Mouse (Mus musculus): ENCODE results near the gene Hemk1. TPM values are rescaled to one million over a fixed set of nuclear protein-coding genes. Genes with fewer than 3 reads are reported as not detected.

Gene Hemk1
- polyA plus RNA-seq, 1 experiment from 2014 or later: 10.1 TPM

DNA sequence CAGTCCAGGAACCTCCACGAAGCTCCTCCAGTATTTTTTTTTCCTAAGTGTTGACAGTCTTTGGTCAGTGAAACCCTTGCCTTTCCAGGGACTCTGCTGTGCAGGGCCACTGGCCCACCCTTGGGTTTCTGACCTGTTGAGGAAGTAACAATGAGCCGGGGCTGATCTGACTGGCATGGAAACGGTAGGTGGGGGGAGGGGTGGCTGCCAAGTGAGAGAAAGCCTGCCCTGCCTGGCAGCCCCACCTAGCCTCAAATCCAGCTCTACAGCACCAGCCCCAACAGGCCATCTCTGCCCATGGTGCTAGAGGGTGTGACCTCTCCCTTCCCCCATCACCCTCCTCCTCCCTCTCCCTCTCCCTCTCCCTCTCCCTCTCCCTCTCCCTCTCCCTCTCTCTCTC is 53.1 kb downstream of the Hemk1 start:
- H3K9me3 ChIP-seq: no peaks in the 10 kb centered on the region
- no peak overlapping the region for H3K4me2 ChIP-seq
- H3K27ac ChIP-seq: no peak overlapping the region
- H3K27me3 ChIP-seq: no peaks in the 10 kb centered on the region
- ATAC-seq (ENCODE audit: insufficient number of reproducible peaks, low FRiP score, low TSS enrichment, low read depth): no peak
- no peak overlapping the region for H3K4me3 ChIP-seq
- peaks cover 21% of the 10 kb centered on the region for H3K4me1 ChIP-seq
- no peak overlapping the region for H3K9ac ChIP-seq
- no peaks in the 10 kb centered on the region for H3K36me3 ChIP-seq
- 26% methylated on average over 3 of the region's 3 CpGs for WGBS

DNA sequence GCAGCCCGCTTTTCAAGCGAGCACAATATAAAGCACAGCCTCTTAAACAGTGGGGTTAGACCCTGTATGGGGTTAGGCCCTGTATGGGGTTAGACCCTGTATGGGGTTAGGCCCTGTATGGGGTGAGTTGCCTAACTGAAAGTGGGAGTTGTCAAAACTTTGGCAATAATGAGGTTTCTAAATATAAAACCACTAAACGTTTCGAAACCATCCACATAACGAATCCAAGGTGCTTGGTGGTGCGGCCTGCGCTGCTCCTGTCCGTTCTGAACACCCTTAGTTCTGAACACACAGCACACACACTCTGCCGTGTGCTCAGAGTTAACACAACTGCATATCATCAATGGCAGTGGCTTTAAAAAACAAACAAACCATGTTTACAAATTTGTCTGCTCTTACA is 55.2 kb downstream of the Hemk1 start:
- 68% methylated on average over 9 of the region's 9 CpGs for WGBS
- ATAC-seq (ENCODE audit: insufficient number of reproducible peaks, low FRiP score, low TSS enrichment, low read depth): no peak

DNA sequence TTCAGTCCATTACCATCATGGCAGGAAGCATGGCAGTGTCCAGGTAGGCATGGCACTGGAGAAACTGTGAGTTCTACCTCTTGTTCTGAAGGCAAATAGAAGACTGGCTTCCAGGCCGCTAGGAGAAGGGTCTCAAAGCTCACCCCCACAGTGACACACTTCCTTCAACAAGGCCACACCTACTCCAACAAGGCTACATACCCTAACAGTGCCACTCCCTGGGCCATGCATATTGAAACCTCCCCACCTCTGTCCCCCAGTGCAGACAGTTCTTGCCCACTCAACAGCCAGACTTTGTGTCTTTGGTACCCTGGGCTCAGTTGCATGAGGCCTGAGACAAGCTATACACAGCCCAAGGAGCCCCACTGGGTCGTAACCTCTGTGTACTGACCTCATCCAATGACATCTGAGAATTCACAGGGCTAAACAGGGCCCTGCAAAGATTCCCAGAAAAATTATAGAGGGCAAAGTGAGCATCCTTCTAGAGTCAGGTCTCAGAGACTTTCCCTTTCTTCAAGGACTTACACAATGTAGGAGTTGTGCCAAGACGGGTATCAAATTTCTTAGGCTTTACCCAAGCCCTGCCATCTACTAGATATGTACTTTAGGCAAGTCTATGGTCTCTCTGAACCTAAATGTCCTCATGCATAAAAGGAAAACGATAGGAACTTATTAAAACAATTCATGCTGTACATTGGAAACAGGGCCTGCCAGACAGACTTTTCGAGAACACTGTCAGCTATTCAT is 56.7 kb downstream of the Hemk1 start:
- no peak overlapping the region for H3K9ac ChIP-seq
- H3K4me2 ChIP-seq: no peak overlapping the region
- no peak overlapping the region for H3K4me3 ChIP-seq
- H3K27ac ChIP-seq: no peak overlapping the region
- 83% methylated on average over 5 of the region's 5 CpGs for WGBS
- H3K9me3 ChIP-seq: no peaks in the 10 kb centered on the region
- no peaks in the 10 kb centered on the region for H3K36me3 ChIP-seq
- peaks cover 22% of the 10 kb centered on the region for H3K4me1 ChIP-seq
- H3K27me3 ChIP-seq: no peaks in the 10 kb centered on the region
- ATAC-seq (ENCODE audit: insufficient number of reproducible peaks, low FRiP score, low TSS enrichment, low read depth): no peak

More for the DNA sequence above, 55.2 kb downstream of the Hemk1 start:
- Histone ChIP-seq H3K36me3 (no peaks in the 10 kb centered on the region), H3K4me3 (no peak overlapping the region), H3K4me1 (peaks cover 23% of the 10 kb centered on the region), H3K27me3 (no peaks in the 10 kb centered on the region), H3K9me3 (no peaks in the 10 kb centered on the region), H3K4me2 (no peak overlapping the region), H3K27ac (no peak overlapping the region), H3K9ac (no peak overlapping the region)

DNA sequence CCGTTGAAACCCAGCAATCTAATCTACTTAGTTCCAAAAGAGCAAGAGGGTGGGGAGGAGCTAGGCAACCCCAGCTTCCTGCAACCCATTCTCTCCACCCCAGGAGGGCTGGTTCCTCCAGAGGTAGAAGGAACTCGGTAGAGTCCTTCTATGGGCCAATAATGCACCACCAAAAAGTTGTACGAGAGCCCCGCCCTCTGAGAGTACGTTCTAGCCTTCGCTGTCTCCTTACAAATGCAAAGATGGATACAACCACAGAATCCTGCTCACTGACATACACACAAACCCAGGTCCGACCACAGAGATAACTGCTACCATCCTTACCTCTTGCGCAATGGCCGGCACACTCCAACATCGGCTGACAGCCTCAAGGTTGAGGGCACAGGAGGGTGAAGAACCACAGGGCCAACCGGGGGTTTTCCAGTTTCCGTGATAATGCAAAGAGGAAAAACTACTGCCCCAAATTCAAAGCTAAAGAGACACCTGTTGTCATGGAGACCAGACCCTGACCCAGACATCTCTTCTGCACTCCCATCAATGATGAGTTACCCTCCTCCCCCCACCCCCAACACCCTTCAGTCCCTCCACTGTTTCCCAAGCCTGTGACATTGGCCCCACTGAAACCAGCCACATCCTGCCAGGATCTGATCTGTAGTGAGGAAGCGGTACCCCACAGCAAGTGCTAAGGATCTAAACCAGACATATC is 57.7 kb downstream of the Hemk1 start:
- Histone ChIP-seq H3K4me3 (peak overlapping the region; percentile 10; the same call in 1 of the 2 replicates), H3K9ac (no peak overlapping the region), H3K27me3 (no peaks in the 10 kb centered on the region), H3K4me2 (peak overlapping the region; percentile 34), H3K27ac (peak overlapping the region; percentile 65), H3K9me3 (no peaks in the 10 kb centered on the region), H3K36me3 (no peaks in the 10 kb centered on the region), H3K4me1 (peaks cover 20% of the 10 kb centered on the region)
- ATAC-seq (ENCODE audit: insufficient number of reproducible peaks, low FRiP score, low TSS enrichment, low read depth): 0 out of 2 replicates have a peak, but pooled peaks have one; percentile 28
- WGBS: 52% methylated on average over 13 of the region's 13 CpGs

DNA sequence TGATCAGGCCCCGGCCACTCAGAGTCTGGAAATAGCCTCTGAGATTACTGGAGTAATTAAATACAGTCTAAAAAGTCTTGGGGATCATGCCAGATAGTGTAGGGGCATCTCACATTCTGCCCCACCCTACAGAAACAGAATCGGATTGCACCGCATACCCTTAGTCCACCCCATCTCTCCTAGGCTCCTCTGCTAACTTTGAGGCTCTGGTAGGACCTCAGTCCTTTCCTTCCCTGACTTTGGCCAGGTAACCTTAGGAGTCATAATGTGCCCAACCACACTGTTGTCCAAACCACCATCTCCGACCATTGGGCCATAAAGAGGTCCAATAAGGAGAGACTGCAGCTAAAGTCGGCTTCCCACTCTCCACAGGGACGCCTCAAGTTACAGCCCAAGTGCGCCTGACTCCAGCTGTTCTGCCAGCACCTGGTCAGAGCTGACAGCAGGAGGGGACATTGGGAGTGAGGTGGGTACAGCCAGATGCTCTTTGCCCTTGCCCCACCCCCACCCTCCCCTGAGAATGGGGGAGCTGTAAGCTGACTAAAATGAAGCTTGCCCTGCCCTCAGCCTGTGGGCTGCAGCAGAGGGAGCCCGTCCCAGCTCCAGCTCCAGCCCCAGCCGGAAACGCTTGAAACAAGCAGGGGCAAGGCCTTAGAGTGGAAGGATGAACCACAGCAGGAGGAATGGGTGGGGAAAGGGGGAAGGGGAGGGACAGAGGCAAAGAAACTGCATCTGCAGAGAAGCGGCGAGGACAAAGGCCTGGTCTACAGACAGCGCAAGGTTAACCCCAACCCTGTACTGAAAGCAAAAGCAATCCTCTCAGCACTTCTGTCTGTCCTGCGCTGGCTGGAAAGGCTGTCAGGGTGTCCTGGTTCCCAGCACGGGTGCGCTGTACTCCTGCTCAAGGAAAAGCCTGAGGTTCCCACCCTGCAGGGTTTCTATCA is 58.5 kb downstream of the Hemk1 start:
- ATAC-seq (ENCODE audit: insufficient number of reproducible peaks, low FRiP score, low TSS enrichment, low read depth): 0 out of 2 replicates have a peak, but pooled peaks have one; percentile 36
- Histone ChIP-seq H3K4me3 (peak overlapping the region; percentile 10; the same call in 1 of the 2 replicates), H3K27ac (peak overlapping the region; percentile 65), H3K4me1 (peaks cover 20% of the 10 kb centered on the region), H3K9me3 (no peaks in the 10 kb centered on the region), H3K36me3 (no peaks in the 10 kb centered on the region), H3K9ac (no peak overlapping the region), H3K27me3 (no peaks in the 10 kb centered on the region), H3K4me2 (peak overlapping the region; percentile 34)
- WGBS: 16% methylated on average over 16 of the region's 16 CpGs

DNA sequence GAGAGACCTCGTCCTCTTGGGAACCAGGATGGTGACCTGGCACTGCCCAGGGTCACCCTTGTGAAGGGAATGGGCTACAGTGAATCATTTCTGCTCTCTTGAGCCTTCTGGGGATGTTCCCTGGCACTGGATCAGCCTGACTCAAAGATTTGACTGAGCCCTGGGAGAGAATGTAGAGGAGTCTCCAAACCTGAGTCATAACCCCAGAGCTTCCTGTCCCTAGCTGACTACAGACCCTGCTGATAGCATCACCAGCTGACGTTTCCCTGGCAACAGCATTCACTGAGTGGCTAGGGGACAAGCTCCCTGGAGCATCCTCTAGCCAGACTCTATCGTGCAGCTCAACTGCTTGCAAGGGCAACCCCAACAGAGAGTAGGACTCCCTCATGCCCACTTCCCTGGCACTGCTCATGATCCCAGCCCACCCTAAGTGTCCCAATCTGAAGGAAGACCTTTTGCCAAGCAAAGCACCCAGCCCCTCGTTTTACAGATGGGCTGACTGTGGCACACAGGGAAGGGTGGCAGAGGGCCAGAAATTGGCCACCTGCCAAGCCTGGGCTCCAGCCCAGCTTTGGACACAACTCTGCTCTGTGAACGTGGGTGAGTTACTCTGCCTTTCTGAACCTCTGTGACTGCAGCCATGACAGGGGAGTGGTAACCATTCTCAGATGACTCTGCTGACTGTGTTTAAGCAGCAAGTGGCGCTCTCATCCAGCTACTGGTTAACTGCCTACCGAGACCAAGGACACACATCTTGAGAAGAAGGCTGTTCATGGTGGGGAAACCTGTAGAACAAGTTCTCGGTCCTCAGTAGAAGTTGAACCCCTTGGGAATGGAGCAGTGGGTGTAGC is 59.4 kb downstream of the Hemk1 start:
- ATAC-seq (ENCODE audit: insufficient number of reproducible peaks, low FRiP score, low TSS enrichment, low read depth): 0 out of 2 replicates have a peak, but pooled peaks have one; percentile 5
- Histone ChIP-seq H3K9ac (no peak overlapping the region), H3K4me2 (no peak overlapping the region), H3K4me3 (no peak overlapping the region), H3K4me1 (peaks cover 20% of the 10 kb centered on the region), H3K27me3 (no peaks in the 10 kb centered on the region), H3K27ac (peak overlapping the region; percentile 65; the same call in 1 of the 2 replicates), H3K9me3 (no peaks in the 10 kb centered on the region), H3K36me3 (no peaks in the 10 kb centered on the region)
- WGBS: 47% methylated on average over 8 of the region's 8 CpGs

DNA sequence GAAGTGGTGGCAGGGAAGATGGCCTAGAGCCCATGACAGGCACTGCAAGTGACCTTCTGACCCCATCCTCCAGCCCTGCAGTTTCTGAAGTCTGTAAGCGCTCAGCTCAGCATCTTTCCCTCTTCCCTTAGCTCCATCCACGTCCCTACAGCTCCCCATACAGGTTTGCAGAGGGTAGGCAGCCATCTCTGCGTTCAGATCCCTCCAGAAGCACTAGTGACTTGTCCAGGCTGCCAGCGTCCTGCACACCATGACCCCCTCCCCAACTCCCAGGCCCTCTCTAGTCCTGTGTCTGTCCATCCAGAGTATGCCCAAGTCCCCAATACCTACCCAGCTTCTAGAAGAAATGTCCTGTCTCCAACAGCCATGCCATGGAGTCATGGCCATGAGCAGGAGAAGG is 60.0 kb downstream of the Hemk1 start:
- no peak overlapping the region for H3K27ac ChIP-seq
- peaks cover 20% of the 10 kb centered on the region for H3K4me1 ChIP-seq
- no peaks in the 10 kb centered on the region for H3K27me3 ChIP-seq
- no peaks in the 10 kb centered on the region for H3K36me3 ChIP-seq
- H3K9ac ChIP-seq: no peak overlapping the region
- H3K9me3 ChIP-seq: no peaks in the 10 kb centered on the region
- H3K4me3 ChIP-seq: no peak overlapping the region
- ATAC-seq (ENCODE audit: insufficient number of reproducible peaks, low FRiP score, low TSS enrichment, low read depth): no peak
- no peak overlapping the region for H3K4me2 ChIP-seq
- WGBS: 65% methylated on average over 4 of the region's 4 CpGs

DNA sequence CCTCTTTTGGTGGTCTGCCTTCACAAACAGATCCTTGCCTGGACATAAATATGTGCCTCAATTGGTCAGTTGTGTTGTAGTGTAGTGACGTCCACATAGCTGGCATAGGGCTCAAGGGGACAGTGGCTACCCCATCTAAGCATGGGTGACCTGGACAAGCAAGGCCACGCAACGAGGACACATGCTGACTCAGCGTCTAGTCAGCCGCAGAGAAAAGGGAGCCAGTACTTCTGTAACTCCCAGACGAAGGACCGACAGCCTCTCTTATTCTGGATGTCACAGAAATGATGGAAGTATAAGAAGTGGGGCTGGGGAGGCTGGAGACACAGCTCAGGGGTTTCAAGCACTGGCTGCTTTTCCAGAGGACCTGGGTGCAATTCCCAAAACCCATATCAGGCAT is 60.5 kb downstream of the Hemk1 start:
- Histone ChIP-seq H3K4me1 (peaks cover 20% of the 10 kb centered on the region), H3K27me3 (no peaks in the 10 kb centered on the region), H3K4me3 (no peak overlapping the region), H3K27ac (no peak overlapping the region), H3K9ac (no peak overlapping the region), H3K36me3 (no peaks in the 10 kb centered on the region), H3K4me2 (no peak overlapping the region), H3K9me3 (no peaks in the 10 kb centered on the region)
- WGBS: 81% methylated on average over 7 of the region's 7 CpGs
- no peak for ATAC-seq (ENCODE audit: insufficient number of reproducible peaks, low FRiP score, low TSS enrichment, low read depth)

Other genes with a start within 250 kb of the Hemk1 start
- gene Dock3, start 106.4 kb downstream of the Hemk1 start, polyA plus RNA-seq (2015; fragmentation: Nextera tagmentation; extraction: Ambion mirVana): 0.41 and 0.61 TPM in 2 replicates
- gene Mapkapk3, start 48.5 kb downstream of the Hemk1 start, polyA plus RNA-seq (2015; fragmentation: Nextera tagmentation; extraction: Ambion mirVana): 24.2 and 24.7 TPM in 2 replicates
- 9.7 and 13.9 TPM in 2 replicates for gene Cish, start 42.3 kb downstream of the Hemk1 start, polyA plus RNA-seq (2015; fragmentation: Nextera tagmentation; extraction: Ambion mirVana)
- 0.60 and 0.74 TPM in 2 replicates for gene 6430571L13Rik, start 2.3 kb upstream of the Hemk1 start, polyA plus RNA-seq (2015; fragmentation: Nextera tagmentation; extraction: Ambion mirVana)
- 0.37 and 0.41 TPM in 2 replicates for gene Cacna2d2, start 61.3 kb upstream of the Hemk1 start, polyA plus RNA-seq (2015; fragmentation: Nextera tagmentation; extraction: Ambion mirVana)
- 51.1 and 51.8 TPM in 2 replicates for gene Tmem115, start 195.6 kb upstream of the Hemk1 start, polyA plus RNA-seq (2015; fragmentation: Nextera tagmentation; extraction: Ambion mirVana)
- gene Cyb561d2, start 203.8 kb upstream of the Hemk1 start, polyA plus RNA-seq (2015; fragmentation: Nextera tagmentation; extraction: Ambion mirVana): 25.9 and 26.0 TPM in 2 replicates
- gene Nprl2, start 203.9 kb upstream of the Hemk1 start, polyA plus RNA-seq (2015; fragmentation: Nextera tagmentation; extraction: Ambion mirVana): 40.4 and 44.1 TPM in 2 replicates
- gene Zmynd10, start 208.9 kb upstream of the Hemk1 start, polyA plus RNA-seq (2015; fragmentation: Nextera tagmentation; extraction: Ambion mirVana): 1.0 and 1.3 TPM in 2 replicates
- 89.7 and 95.4 TPM in 2 replicates for gene Rassf1, start 213.2 kb upstream of the Hemk1 start, polyA plus RNA-seq (2015; fragmentation: Nextera tagmentation; extraction: Ambion mirVana)
- gene Tusc2, start 224.9 kb upstream of the Hemk1 start, polyA plus RNA-seq (2015; fragmentation: Nextera tagmentation; extraction: Ambion mirVana): 35.9 and 37.3 TPM in 2 replicates
- gene Hyal2, start 229.6 kb upstream of the Hemk1 start, polyA plus RNA-seq (2015; fragmentation: Nextera tagmentation; extraction: Ambion mirVana): 101 and 104 TPM in 2 replicates
- 12.8 and 13.7 TPM in 2 replicates for gene Hyal1, start 238.6 kb upstream of the Hemk1 start, polyA plus RNA-seq (2015; fragmentation: Nextera tagmentation; extraction: Ambion mirVana)
- 17.6 and 21.4 TPM in 2 replicates for gene Naa80, start 240.5 kb upstream of the Hemk1 start, polyA plus RNA-seq (2015; fragmentation: Nextera tagmentation; extraction: Ambion mirVana)
- 1.6 and 1.8 TPM in 2 replicates for gene Hyal3, start 242.5 kb upstream of the Hemk1 start, polyA plus RNA-seq (2015; fragmentation: Nextera tagmentation; extraction: Ambion mirVana)
- 45.9 and 58.8 TPM in 2 replicates for gene Ifrd2, start 249.3 kb upstream of the Hemk1 start, polyA plus RNA-seq (2015; fragmentation: Nextera tagmentation; extraction: Ambion mirVana)